Mouse (Mus musculus) MEL (cell line): ENCODE measurements at regions not wholly inside any gene's neighbourhood (a gene's known extent, or its start where the extent isn't known, plus 50 kb on each side); places are given as distances from the start of the nearest gene placed in this dataset.

Experiments used
- DNase-seq: peaks from one replicate; pipeline ENCODE4 v3.0.0; 2011; ENCODE audit warnings: low read depth, low spot score
- H3K27ac ChIP-seq: 2 replicates; pipeline ENCODE4 v1.5.1; 2012; ENCODE audit warnings: low read depth, mild to moderate bottlenecking, control low read depth, low read length, moderate library complexity; ENCODE audit not compliant: control insufficient read depth
- H3K27me3 ChIP-seq, 2 experiments: fragments of 150-350 bp in 1 of 2; sonication (generic) in 1 of 2; 2 replicates each; pipeline ENCODE4 v1.6.1; 2012; ENCODE audit warnings: low read length in 2 of 2, mild to moderate bottlenecking in 2 of 2, improper control_type of control experiment in 1 of 2, moderate library complexity in 1 of 2; ENCODE audit not compliant: insufficient read depth in 2 of 2, control insufficient read depth in 1 of 2
- H3K36me3 ChIP-seq, 2 experiments: 2 replicates each; pipeline ENCODE4 v1.6.1; 2012 to 2014; ENCODE audit warnings: low read length in 2 of 2, improper control_type of control experiment in 1 of 2, inconsistent platforms in 1 of 2, mild to moderate bottlenecking in 1 of 2; ENCODE audit not compliant: insufficient read depth in 2 of 2, control insufficient read depth in 1 of 2
- H3K4me1 ChIP-seq, 2 experiments: fragments of 150-350 bp in 1 of 2; sonication (generic) in 1 of 2; 2 replicates each; pipeline ENCODE4 v1.6.1; 2012; ENCODE audit warnings: low read length in 2 of 2, improper control_type of control experiment in 1 of 2, mild to moderate bottlenecking in 1 of 2; ENCODE audit not compliant: insufficient read depth in 2 of 2, control insufficient read depth in 1 of 2
- H3K4me3 ChIP-seq, 2 experiments: fragments of 150-350 bp in 1 of 2; sonication (generic) in 1 of 2; 2 replicates each; pipeline ENCODE4 v1.5.1; 2012; ENCODE audit warnings: low read depth in 2 of 2, low read length in 2 of 2, mild to moderate bottlenecking in 2 of 2, moderate library complexity in 2 of 2, control low read depth in 1 of 2, improper control_type of control experiment in 1 of 2; ENCODE audit not compliant: control insufficient read depth in 1 of 2, insufficient read depth in 1 of 2
- H3K79me2 ChIP-seq: 2 replicates; pipeline ENCODE4 v1.6.1; 2012; ENCODE audit warnings: mild to moderate bottlenecking, low read length, moderate library complexity; ENCODE audit not compliant: control insufficient read depth, poor library complexity, insufficient read depth
- H3K9ac ChIP-seq: 2 replicates; pipeline ENCODE4 v1.6.1; 2012; ENCODE audit warnings: low read depth, mild to moderate bottlenecking, control low read depth, low read length, moderate library complexity; ENCODE audit not compliant: control insufficient read depth, poor library complexity, severe bottlenecking
- H3K9me3 ChIP-seq: fragments of 150-350 bp; sonication (generic); replicated peaks from 2 replicates; pipeline ENCODE4 v1.6.1; 2012; ENCODE audit warnings: mild to moderate bottlenecking, low read length, improper control_type of control experiment, moderate library complexity; ENCODE audit not compliant: insufficient read depth
- BHLHE40 ChIP-seq: IDR thresholded peaks from 2 replicates; pipeline ENCODE4 v1.6.1; 2012; ENCODE audit warnings: low read depth, mild to moderate bottlenecking, inconsistent platforms, low read length, improper control_type of control experiment, borderline replicate concordance
- E2F4 ChIP-seq: IDR thresholded peaks from 2 replicates; pipeline ENCODE4 v1.6.1; 2011; ENCODE audit warnings: low read depth, low read length, improper control_type of control experiment, borderline replicate concordance
- ELF1 ChIP-seq: IDR thresholded peaks from 2 replicates; pipeline ENCODE4 v1.6.1; 2014; ENCODE audit warnings: low read depth, mild to moderate bottlenecking, inconsistent platforms, low read length, improper control_type of control experiment, moderate library complexity
- HCFC1 ChIP-seq: IDR thresholded peaks from 2 replicates; pipeline ENCODE4 v1.6.1; 2012; ENCODE audit warnings: low read depth, mild to moderate bottlenecking, inconsistent platforms, low read length, improper control_type of control experiment, moderate library complexity
- JUND ChIP-seq: IDR thresholded peaks from 2 replicates; pipeline ENCODE4 v1.6.1; 2011; ENCODE audit warnings: low read depth, mild to moderate bottlenecking, improper control_type of control experiment, low read length
- MAFK ChIP-seq: IDR thresholded peaks from 2 replicates; pipeline ENCODE4 v1.6.1; 2011; ENCODE audit warnings: low read depth, mild to moderate bottlenecking, low read length, improper control_type of control experiment, borderline replicate concordance
- MEF2A ChIP-seq: IDR thresholded peaks from 2 replicates; pipeline ENCODE4 v1.6.1; 2014; ENCODE audit warnings: low read depth, mild to moderate bottlenecking, inconsistent platforms, low read length, improper control_type of control experiment; ENCODE audit not compliant: poor library complexity, insufficient replicate concordance, severe bottlenecking; ENCODE audit errors: extremely low read depth
- MXI1 ChIP-seq: IDR thresholded peaks from 2 replicates; pipeline ENCODE4 v1.6.1; 2011; ENCODE audit warnings: mild to moderate bottlenecking, low read depth, low read length, improper control_type of control experiment
- MYB ChIP-seq: IDR thresholded peaks from 2 replicates; pipeline ENCODE4 v1.6.1; 2011; ENCODE audit warnings: mild to moderate bottlenecking, low read depth, low read length, improper control_type of control experiment
- MYC ChIP-seq: IDR thresholded peaks from 2 replicates; pipeline ENCODE4 v1.6.1; 2011; ENCODE audit warnings: low read depth, mild to moderate bottlenecking, low read length, improper control_type of control experiment, moderate library complexity
- NRF1 ChIP-seq: IDR thresholded peaks from 2 replicates; pipeline ENCODE4 v1.6.1; 2014; ENCODE audit warnings: low read depth, mild to moderate bottlenecking, inconsistent platforms, low read length, improper control_type of control experiment, moderate library complexity; ENCODE audit not compliant: poor library complexity, insufficient read depth, severe bottlenecking
- RAD21 ChIP-seq: IDR thresholded peaks from 2 replicates; pipeline ENCODE4 v1.6.1; 2011; ENCODE audit warnings: mild to moderate bottlenecking, low read depth, low read length, improper control_type of control experiment
- RCOR1 ChIP-seq: IDR thresholded peaks from 2 replicates; pipeline ENCODE4 v1.6.1; 2012; ENCODE audit warnings: low read depth, mild to moderate bottlenecking, inconsistent platforms, low read length, improper control_type of control experiment
- SMC3 ChIP-seq: IDR thresholded peaks from 2 replicates; pipeline ENCODE4 v1.6.1; 2011; ENCODE audit warnings: low read depth, low read length, improper control_type of control experiment
- TAL1 ChIP-seq: IDR thresholded peaks from 2 replicates; pipeline ENCODE4 v1.6.1; 2012; ENCODE audit warnings: mild to moderate bottlenecking, inconsistent platforms, low read length, moderate library complexity, mixed read lengths
- TCF12 ChIP-seq: IDR thresholded peaks from 2 replicates; pipeline ENCODE4 v1.6.1; 2014; ENCODE audit warnings: low read depth, mild to moderate bottlenecking, inconsistent platforms, low read length, improper control_type of control experiment, moderate library complexity
- USF1 ChIP-seq: IDR thresholded peaks from 2 replicates; pipeline ENCODE4 v1.6.1; 2014; ENCODE audit warnings: low read depth, mild to moderate bottlenecking, inconsistent platforms, low read length, improper control_type of control experiment, moderate library complexity

DNA sequence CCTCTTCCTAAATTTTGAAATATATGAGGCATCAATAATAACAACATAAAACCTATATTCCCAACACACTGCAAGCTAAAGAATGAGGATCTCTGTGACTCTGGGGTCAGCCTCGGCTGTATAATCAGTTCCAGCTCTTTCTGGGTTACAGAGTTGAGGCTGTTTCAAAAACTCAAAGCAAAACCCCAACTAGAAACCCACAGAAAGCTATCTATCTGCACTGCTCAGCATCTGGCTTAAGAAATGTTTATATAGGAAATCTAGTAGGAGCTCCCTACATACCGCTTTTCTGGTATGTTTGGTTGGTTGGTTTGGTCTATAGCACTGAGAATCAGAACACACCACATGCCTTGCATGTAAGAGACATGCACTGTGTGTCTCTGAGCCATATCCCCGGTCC lies 137.8 kb upstream of the Tyw5 start:
- Histone ChIP-seq H3K9ac (no peak overlapping the region), H3K27me3 (peaks cover 0 to 2% of the 10 kb centered on the region in 2 experiments; a peak in 1 of 4 replicates), H3K4me1 (no peaks in the 10 kb centered on the region), H3K79me2 (no peaks in the 10 kb centered on the region), H3K36me3 (no peaks in the 10 kb centered on the region), H3K9me3 (no peaks in the 10 kb centered on the region), H3K27ac (no peak overlapping the region), H3K4me3 (no peak overlapping the region)
- TF ChIP-seq RCOR1, result no peak
- TF ChIP-seq TCF12, result no peak
- TF ChIP-seq MYC, result no peak
- TF ChIP-seq E2F4, result no peak
- TF ChIP-seq TAL1, result no peak
- no peak for TF ChIP-seq BHLHE40
- TF ChIP-seq USF1, result no peak
- no peak for TF ChIP-seq RAD21
- no peak for TF ChIP-seq MXI1
- no peak for TF ChIP-seq MYB
- no peak for TF ChIP-seq NRF1
- TF ChIP-seq SMC3, result no peak
- TF ChIP-seq JUND, result no peak
- TF ChIP-seq ELF1, result no peak
- no peak for TF ChIP-seq MAFK
- no peak for TF ChIP-seq HCFC1
- no peak for DNase-seq

DNA sequence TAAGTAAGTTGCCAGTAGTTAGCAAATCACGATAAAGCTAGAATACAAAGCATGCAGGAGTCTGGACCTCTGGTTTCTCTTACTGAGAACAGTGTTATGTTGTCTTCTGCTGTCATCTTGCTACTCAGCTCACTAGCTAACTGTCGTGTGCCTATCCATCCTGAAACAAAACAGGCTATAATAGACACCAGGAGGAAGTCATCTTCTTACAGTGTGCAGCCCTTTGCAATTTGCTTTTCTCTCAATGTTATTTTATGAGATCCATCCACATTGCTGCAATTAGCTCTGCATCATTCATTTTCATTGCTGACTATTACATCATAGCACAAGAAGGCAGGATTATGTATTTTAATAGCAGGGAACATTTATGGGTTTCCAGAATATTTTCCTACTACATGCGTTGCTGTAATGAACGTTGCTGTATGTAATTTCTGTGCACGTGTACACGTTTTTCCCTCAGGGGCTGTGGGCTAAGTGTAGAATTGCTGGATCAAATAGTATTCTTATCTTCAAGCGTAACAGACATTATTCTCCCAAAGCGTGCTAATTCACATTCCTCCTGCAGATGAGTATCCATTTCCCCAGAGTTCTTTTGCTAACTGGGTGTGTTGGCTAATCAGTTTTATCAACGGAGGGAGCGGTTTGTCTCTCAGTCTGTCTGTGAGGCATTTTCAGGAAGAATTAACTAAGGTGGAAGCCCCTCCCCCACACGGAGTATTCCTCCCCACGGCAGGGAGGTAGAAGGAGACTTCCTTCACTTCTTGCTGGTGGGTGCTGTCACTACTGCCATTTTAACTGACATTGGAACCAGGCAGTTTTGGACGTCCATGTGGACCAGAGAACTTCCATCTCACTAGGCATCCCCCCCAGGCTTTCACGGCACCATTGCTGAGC lies 139.1 kb upstream of the Tyw5 start:
- no peak for DNase-seq
- Histone ChIP-seq H3K4me1 (no peaks in the 10 kb centered on the region), H3K4me3 (no peak overlapping the region), H3K36me3 (no peaks in the 10 kb centered on the region)
- TF ChIP-seq SMC3, result no peak
- TF ChIP-seq TCF12, result no peak
- no peak for TF ChIP-seq MEF2A
- no peak for TF ChIP-seq JUND
- TF ChIP-seq, all 39 proteins: peak for 0
- H3K9ac ChIP-seq, result no peak overlapping the region
- no peaks in the 10 kb centered on the region for H3K9me3 ChIP-seq
- H3K79me2 ChIP-seq, result no peaks in the 10 kb centered on the region
- H3K27ac ChIP-seq, result no peak overlapping the region
- peaks cover 0 to 2% of the 10 kb centered on the region in 2 experiments; a peak in 1 of 4 replicates for H3K27me3 ChIP-seq
